Mouse (Mus musculus) MEL (cell line): ENCODE measurements around the gene Nme7.

ENCODE experiments used
- CTCF ChIP-seq, 3 experiments: IDR thresholded peaks in 2 of 3; conservative IDR thresholded peaks in 1 of 3; 2 replicates each; pipeline ENCODE4 v1.5.1; 2011 to 2012; ENCODE audit warnings: low read length in 3 of 3, low read depth in 2 of 3, mild to moderate bottlenecking in 2 of 3, improper control_type of control experiment in 1 of 3, inconsistent platforms in 1 of 3, mixed read lengths in 1 of 3, moderate library complexity in 1 of 3; ENCODE audit not compliant: control insufficient read depth in 1 of 3, insufficient read depth in 1 of 3, poor library complexity in 1 of 3, severe bottlenecking in 1 of 3
- MXI1 ChIP-seq: IDR thresholded peaks from 2 replicates; pipeline ENCODE4 v1.6.1; 2011; ENCODE audit warnings: mild to moderate bottlenecking, low read depth, low read length, improper control_type of control experiment
- RCOR1 ChIP-seq: IDR thresholded peaks from 2 replicates; pipeline ENCODE4 v1.6.1; 2012; ENCODE audit warnings: low read depth, mild to moderate bottlenecking, inconsistent platforms, low read length, improper control_type of control experiment
- ZKSCAN1 ChIP-seq: IDR thresholded peaks from 2 replicates; pipeline ENCODE4 v1.6.1; 2012; ENCODE audit warnings: low read depth, mild to moderate bottlenecking, inconsistent platforms, low read length, improper control_type of control experiment, moderate library complexity

DNA sequence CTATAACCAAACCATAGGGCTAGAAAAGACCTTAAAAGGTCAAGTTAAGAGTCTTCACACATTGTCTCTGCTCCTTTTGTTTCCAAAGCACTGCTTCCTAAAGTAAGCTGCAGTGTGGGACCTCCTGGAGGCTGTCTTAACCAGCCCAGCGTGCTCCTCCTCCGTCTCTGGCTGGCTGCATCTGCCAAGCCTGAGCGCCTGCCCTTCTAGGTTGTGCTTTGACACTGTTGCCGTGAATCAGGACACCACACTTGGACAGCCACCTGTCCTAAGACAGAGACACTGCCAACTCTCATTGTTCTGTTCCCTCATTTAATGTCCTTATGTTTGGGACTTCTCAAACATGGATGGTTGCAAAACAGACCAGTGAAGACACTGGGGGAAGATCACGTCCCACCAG, 102.6 kb downstream of the Nme7 start:
- TF ChIP-seq ZKSCAN1, result no peak
- TF ChIP-seq RCOR1, result no peak
- no peak for TF ChIP-seq CTCF (IDR thresholded peaks at IDR 0.05 in 2 of 3, conservative IDR thresholded peaks at IDR 0.05 in 1 of 3; ENCODE audit: control insufficient read depth in 1 of 3, insufficient read depth in 1 of 3, low read depth in 2 of 3, low read length in 3 of 3, poor library complexity in 1 of 3, severe bottlenecking in 1 of 3)
- TF ChIP-seq MXI1, result no peak
